Mouse (Mus musculus): ENCODE measurements around the gene Rhot1. TPM values are rescaled to one million over a fixed set of nuclear protein-coding genes. Genes with fewer than 3 reads are reported as not detected.
"Not testable (repeated sequence)": the region's sequence is repeated elsewhere in the genome, so short reads cannot be mapped to it uniquely, and the experiment has no call there.

Gene Rhot1
- polyA plus RNA-seq, 1 experiment from 2014 or later, result 50.7 TPM

GRCm38 (mm10) chr11:80171884-80172283 is 36.9 kb upstream of the Rhot1 start:
- WGBS, result 64% methylated on average over 4 of the region's 4 CpGs
- no peak for ATAC-seq (ENCODE audit: insufficient number of reproducible peaks, insufficient read depth, low FRiP score, low read depth)

GRCm38 (mm10) chr11:80173963-80174670 is 34.7 kb upstream of the Rhot1 start:
- no peak overlapping the region for H3K4me2 ChIP-seq (replicated peaks; ENCODE audit: low read depth, low read length)
- no peak for ATAC-seq (ENCODE audit: insufficient number of reproducible peaks, insufficient read depth, low FRiP score, low read depth)
- no peaks in the 10 kb centered on the region for H3K36me3 ChIP-seq (ENCODE audit: control insufficient read depth, insufficient read depth, low read length)
- H3K9me3 ChIP-seq (ENCODE audit: control insufficient read depth, low read depth, low read length), result no peaks in the 10 kb centered on the region
- H3K4me3 ChIP-seq (ENCODE audit: low read depth, low read length), result no peak overlapping the region
- no peaks in the 10 kb centered on the region for H3K27me3 ChIP-seq (ENCODE audit: control insufficient read depth, insufficient read depth, low read length)
- H3K27ac ChIP-seq (ENCODE audit: low read length), result no peak overlapping the region
- no peaks in the 10 kb centered on the region for H3K4me1 ChIP-seq (ENCODE audit: control insufficient read depth, insufficient read depth, low read length)
- WGBS, result 78% methylated on average over 11 of the region's 11 CpGs
- H3K9ac ChIP-seq (replicated peaks; ENCODE audit: low read depth, low read length), result no peak overlapping the region

More at GRCm38 (mm10) chr11:80171884-80172283, 36.9 kb upstream of the Rhot1 start:
- H3K9me3 ChIP-seq (ENCODE audit: control insufficient read depth, low read depth, low read length), result no peaks in the 10 kb centered on the region
- H3K36me3 ChIP-seq (ENCODE audit: control insufficient read depth, insufficient read depth, low read length), result no peaks in the 10 kb centered on the region
- no peak overlapping the region for H3K4me2 ChIP-seq (replicated peaks; ENCODE audit: low read depth, low read length)
- H3K9ac ChIP-seq (replicated peaks; ENCODE audit: low read depth, low read length), result no peak overlapping the region
- no peaks in the 10 kb centered on the region for H3K4me1 ChIP-seq (ENCODE audit: control insufficient read depth, insufficient read depth, low read length)
- no peak overlapping the region for H3K4me3 ChIP-seq (ENCODE audit: low read depth, low read length)
- no peak overlapping the region for H3K27ac ChIP-seq (ENCODE audit: low read length)
- H3K27me3 ChIP-seq (ENCODE audit: control insufficient read depth, insufficient read depth, low read length), result no peaks in the 10 kb centered on the region

GRCm38 (mm10) chr11:80176911-80177895 is 31.6 kb upstream of the Rhot1 start:
- Histone ChIP-seq H3K27me3 (ENCODE audit: control insufficient read depth, insufficient read depth, low read length) (no peaks in the 10 kb centered on the region), H3K27ac (ENCODE audit: low read length) (no peak overlapping the region), H3K9ac (replicated peaks; ENCODE audit: low read depth, low read length) (no peak overlapping the region), H3K4me1 (ENCODE audit: control insufficient read depth, insufficient read depth, low read length) (no peaks in the 10 kb centered on the region), H3K4me2 (replicated peaks; ENCODE audit: low read depth, low read length) (no peak overlapping the region), H3K4me3 (ENCODE audit: low read depth, low read length) (no peak overlapping the region), H3K9me3 (ENCODE audit: control insufficient read depth, low read depth, low read length) (no peaks in the 10 kb centered on the region), H3K36me3 (ENCODE audit: control insufficient read depth, insufficient read depth, low read length) (no peaks in the 10 kb centered on the region)
- ATAC-seq (ENCODE audit: insufficient number of reproducible peaks, insufficient read depth, low FRiP score, low read depth), result no peak
- 73% methylated on average over 11 of the region's 11 CpGs for WGBS

GRCm38 (mm10) chr11:80178316-80178715 is 30.5 kb upstream of the Rhot1 start:
- Histone ChIP-seq H3K36me3 (ENCODE audit: control insufficient read depth, insufficient read depth, low read length) (no peaks in the 10 kb centered on the region), H3K4me3 (ENCODE audit: low read depth, low read length) (no peak overlapping the region), H3K4me2 (replicated peaks; ENCODE audit: low read depth, low read length) (no peak overlapping the region), H3K9me3 (ENCODE audit: control insufficient read depth, low read depth, low read length) (no peaks in the 10 kb centered on the region), H3K9ac (replicated peaks; ENCODE audit: low read depth, low read length) (no peak overlapping the region), H3K4me1 (ENCODE audit: control insufficient read depth, insufficient read depth, low read length) (no peaks in the 10 kb centered on the region), H3K27me3 (ENCODE audit: control insufficient read depth, insufficient read depth, low read length) (no peaks in the 10 kb centered on the region), H3K27ac (ENCODE audit: low read length) (no peak overlapping the region)
- WGBS, result 78% methylated on average over 8 of the region's 8 CpGs
- no peak for ATAC-seq (ENCODE audit: insufficient number of reproducible peaks, insufficient read depth, low FRiP score, low read depth)

GRCm38 (mm10) chr11:80181021-80181749 is 27.6 kb upstream of the Rhot1 start:
- 62% methylated on average over 5 of the region's 5 CpGs for WGBS
- H3K4me2 ChIP-seq (replicated peaks; ENCODE audit: low read depth, low read length), result no peak overlapping the region
- H3K36me3 ChIP-seq (ENCODE audit: control insufficient read depth, insufficient read depth, low read length), result no peaks in the 10 kb centered on the region
- no peak overlapping the region for H3K4me3 ChIP-seq (ENCODE audit: low read depth, low read length)
- ATAC-seq (ENCODE audit: insufficient number of reproducible peaks, insufficient read depth, low FRiP score, low read depth), result no peak
- no peaks in the 10 kb centered on the region for H3K27me3 ChIP-seq (ENCODE audit: control insufficient read depth, insufficient read depth, low read length)
- H3K27ac ChIP-seq (ENCODE audit: low read length), result no peak overlapping the region
- H3K9ac ChIP-seq (replicated peaks; ENCODE audit: low read depth, low read length), result no peak overlapping the region
- no peaks in the 10 kb centered on the region for H3K9me3 ChIP-seq (ENCODE audit: control insufficient read depth, low read depth, low read length)
- no peaks in the 10 kb centered on the region for H3K4me1 ChIP-seq (ENCODE audit: control insufficient read depth, insufficient read depth, low read length)

GRCm38 (mm10) chr11:80183054-80183704 is 25.6 kb upstream of the Rhot1 start:
- H3K36me3 ChIP-seq (ENCODE audit: control insufficient read depth, insufficient read depth, low read length); H3K9ac ChIP-seq (replicated peaks; ENCODE audit: low read depth, low read length); H3K9me3 ChIP-seq (ENCODE audit: control insufficient read depth, low read depth, low read length); H3K4me1 ChIP-seq (ENCODE audit: control insufficient read depth, insufficient read depth, low read length); H3K27ac ChIP-seq (ENCODE audit: low read length); H3K27me3 ChIP-seq (ENCODE audit: control insufficient read depth, insufficient read depth, low read length): not testable (repeated sequence)
- 43% methylated on average over 12 of the region's 12 CpGs for WGBS
- peak overlapping the region; percentile 46 for H3K4me2 ChIP-seq (replicated peaks; ENCODE audit: low read depth, low read length)
- H3K4me3 ChIP-seq (ENCODE audit: low read depth, low read length), result peak overlapping the region; percentile 52
- ATAC-seq (ENCODE audit: insufficient number of reproducible peaks, insufficient read depth, low FRiP score, low read depth), result peak; percentile 47; the same call in 1 of the 2 replicates

GRCm38 (mm10) chr11:80183705-80184255 is 25.0 kb upstream of the Rhot1 start, which contains the start of gene Rnf135:
TSS of gene Rnf135 (plus strand) at chr11:80183851.
- whole genome bisulfite sequencing, result 2% methylated on average over 33 of the region's 33 CpGs
- H3K9me3 ChIP-seq (ENCODE audit: control insufficient read depth, low read depth, low read length), result no peaks in the 10 kb centered on the region
- peak within 1 kb of the TSS; percentile 60 for H3K9ac ChIP-seq (replicated peaks; ENCODE audit: low read depth, low read length)
- H3K4me2 ChIP-seq (replicated peaks; ENCODE audit: low read depth, low read length), result peak within 1 kb of the TSS; percentile 46
- H3K4me3 ChIP-seq (ENCODE audit: low read depth, low read length), result peak within 1 kb of the TSS; percentile 52
- H3K27ac ChIP-seq (ENCODE audit: low read length), result peak within 1 kb of the TSS; percentile 61
- no peaks in the 10 kb centered on the region for H3K4me1 ChIP-seq (ENCODE audit: control insufficient read depth, insufficient read depth, low read length)
- no peaks in the 10 kb centered on the region for H3K36me3 ChIP-seq (ENCODE audit: control insufficient read depth, insufficient read depth, low read length)
- peak; percentile 96 for ATAC-seq (ENCODE audit: insufficient number of reproducible peaks, insufficient read depth, low FRiP score, low read depth)
- no peaks in the 10 kb centered on the region for H3K27me3 ChIP-seq (ENCODE audit: control insufficient read depth, insufficient read depth, low read length)
